Mouse (Mus musculus) thymus, postnatal 25 days (tissue): ENCODE data around the gene Emg1.
A peak's percentile ranks its signal among the peaks of the same experiment; 100 is the strongest.

Source experiments
- DNase-seq: peaks from one replicate; pipeline ENCODE4 v3.0.0; 2022

Emg1 gene

GRCm38 (mm10) chr6:124674591-124674990 is 37.4 kb downstream of the Emg1 start:
- DNase-seq: no peak

DNA sequence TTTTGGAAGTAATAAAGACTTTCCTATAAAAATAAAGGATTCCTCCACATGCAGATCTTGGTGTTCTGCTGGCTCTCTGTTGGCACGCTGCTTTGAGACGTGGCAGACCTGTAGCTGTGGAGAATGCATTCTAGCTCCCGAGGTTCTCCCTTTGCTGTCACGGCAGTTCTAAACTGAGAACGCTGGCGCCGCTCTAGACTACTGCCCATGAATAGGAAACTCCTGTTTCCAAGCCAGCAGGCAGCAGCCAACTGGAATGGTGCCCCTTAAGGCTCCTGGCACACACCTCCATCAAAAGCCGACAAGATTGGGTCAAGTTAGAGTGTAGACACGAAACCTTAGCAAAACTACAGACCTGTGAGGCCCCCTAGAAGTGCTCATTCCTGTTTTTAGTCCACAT is 38.4 kb downstream of the Emg1 start:
- DNase-seq: no peak

DNA sequence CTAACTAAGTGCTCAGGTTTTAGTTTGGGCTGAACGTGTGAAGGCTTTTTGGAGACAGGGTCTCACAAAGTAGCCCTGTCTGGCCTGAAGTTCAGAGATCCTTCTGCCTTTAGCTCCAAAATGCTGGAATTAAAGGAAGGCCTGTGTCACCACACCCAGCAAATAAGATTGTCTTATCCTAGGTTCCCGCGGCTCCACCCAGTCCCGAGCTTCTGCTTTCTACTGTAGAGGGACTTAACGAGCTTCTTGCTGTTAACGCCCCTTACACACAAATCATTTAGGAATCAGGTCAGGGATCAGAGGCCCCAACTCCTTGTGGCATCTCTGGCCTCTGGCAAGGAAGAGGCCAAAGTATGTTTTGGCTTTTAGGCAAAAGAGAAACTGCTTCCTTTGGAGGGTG is 39.9 kb downstream of the Emg1 start:
- no peak for DNase-seq

- DNase-seq: no peak
Measured at GRCm38 (mm10) chr6:124670281-124670900, 41.6 kb downstream of the Emg1 start.

- DNase-seq: no peak
Measured at GRCm38 (mm10) chr6:124669234-124669859, 42.6 kb downstream of the Emg1 start.

DNA sequence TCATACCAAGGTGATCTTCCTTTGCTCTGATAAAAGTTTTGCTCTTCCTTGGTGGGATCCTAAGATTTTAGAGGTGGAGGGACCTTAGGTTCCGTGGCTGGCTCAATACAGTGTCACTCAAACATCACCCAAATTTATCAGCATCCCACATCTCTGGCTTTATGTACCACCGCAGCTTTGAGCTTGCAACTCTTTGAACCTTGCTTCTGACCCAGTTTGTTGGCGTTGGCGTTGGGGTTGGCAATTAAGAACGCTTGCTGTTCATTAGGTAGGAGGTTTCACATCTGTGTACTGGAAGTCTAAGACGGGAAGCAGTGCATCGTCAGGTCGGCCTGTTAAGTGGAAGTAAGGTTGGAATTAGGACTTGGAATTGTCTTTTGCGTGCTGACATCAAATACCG is 47.0 kb downstream of the Emg1 start:
- peak; percentile 37 for DNase-seq

GRCm38 (mm10) chr6:124664256-124664655 is 47.7 kb downstream of the Emg1 start:
- no peak for DNase-seq

DNA sequence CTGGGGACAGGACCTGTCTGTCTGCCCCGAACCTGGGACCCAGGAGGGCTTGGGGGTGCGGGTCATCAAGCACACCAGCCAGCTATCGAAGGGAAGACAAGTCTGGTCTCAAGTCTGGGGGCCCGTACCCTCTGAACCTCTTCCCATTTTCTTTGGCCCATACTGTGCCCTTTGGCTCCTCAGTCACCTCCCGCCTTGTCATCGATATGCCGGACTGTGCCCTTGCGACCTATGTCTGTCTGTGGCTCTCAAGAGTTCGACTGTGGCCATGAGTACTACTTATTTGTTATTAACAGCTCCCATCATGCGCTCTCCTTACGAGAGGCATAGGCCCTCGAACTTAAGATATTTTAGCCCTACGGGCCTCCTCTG is 48.6 kb downstream of the Emg1 start:
- DNase-seq: no peak

DNA sequence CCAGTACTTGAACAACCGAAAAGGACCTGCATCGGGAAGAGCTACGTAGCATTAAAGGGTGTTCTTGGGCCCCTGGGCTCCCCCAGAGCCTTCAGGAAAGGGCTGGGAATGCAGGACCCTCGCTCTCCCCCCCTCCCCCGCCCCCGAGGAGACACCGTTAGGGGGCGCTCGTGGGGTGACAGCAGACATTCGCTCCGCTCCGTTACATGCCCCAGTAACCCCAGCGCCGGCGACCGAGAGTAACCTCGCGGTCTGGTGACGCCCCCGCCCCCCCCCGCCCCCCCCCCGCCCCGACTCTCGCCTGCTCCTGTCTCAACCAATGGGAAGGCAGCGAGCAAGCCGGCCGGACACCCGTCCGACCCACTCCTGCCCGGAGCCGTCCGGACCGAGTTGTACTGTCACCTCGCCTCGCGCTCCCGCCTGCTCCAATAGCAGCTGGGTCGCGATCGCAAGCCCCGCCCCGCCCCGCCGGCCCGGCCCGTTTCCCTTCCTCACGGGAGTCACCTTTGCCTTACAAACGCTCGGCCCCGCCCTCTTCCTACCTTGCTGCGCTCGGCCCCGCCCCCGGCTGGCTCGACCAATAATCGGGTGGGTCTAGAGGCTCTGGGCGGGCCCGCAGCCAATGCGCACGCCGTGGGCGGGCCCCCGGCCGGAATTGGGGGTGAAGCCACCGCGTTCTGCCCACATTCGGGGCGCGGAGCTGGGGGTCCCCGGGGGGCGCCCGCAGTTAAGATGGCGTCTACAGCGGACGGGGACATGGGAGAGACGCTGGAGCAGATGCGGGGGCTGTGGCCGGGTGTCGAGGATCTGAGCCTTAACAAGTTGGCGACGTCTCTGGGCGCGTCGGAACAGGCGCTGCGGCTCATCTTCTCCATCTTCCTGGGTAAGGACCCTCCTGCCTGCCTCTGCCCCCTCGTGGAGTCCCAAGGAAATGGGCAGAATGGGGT is 49.2 kb downstream of the Emg1 start, which contains the start of gene Lpcat3:
TSS of gene Lpcat3 (plus strand) at position 551 of the 947 bp plus-strand sequence.
- peak; percentile 100 for DNase-seq

DNA sequence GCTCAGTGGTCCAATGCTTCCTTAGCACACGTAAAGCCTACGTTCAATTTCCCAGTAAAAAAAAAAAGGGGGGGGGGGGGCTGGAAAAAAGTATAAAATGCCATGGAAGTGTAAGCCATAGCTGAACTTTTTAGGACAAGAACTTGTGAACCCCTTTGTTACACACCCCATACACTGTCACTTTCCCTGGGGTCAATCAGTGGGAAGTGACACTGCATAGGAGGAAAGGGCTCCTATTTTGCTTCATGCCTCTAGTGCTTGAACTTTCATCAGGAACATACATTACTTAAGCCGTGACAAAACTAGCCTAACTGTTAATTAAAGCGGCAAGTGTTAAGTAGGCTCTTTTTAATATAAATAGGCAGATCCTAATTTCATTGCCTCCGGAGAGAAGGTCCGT is 50.0 kb downstream of the Emg1 start:
- no peak for DNase-seq

- DNase-seq: no peak
Measured at GRCm38 (mm10) chr6:124661156-124661806, 50.7 kb downstream of the Emg1 start.

- DNase-seq: no peak
Measured at GRCm38 (mm10) chr6:124658067-124658466, 53.9 kb downstream of the Emg1 start.

GRCm38 (mm10) chr6:124655893-124656292 is 56.1 kb downstream of the Emg1 start:
- DNase-seq: no peak
